Mouse (Mus musculus): ENCODE results near the gene Olfr750. TPM values are rescaled to one million over a fixed set of nuclear protein-coding genes. Genes with fewer than 3 reads are reported as not detected.

Gene Olfr750
- polyA plus RNA-seq, 1 experiment from 2014 or later, result not detected

GRCm38 (mm10) chr14:51023457-51023856 is 50.8 kb downstream of the Olfr750 start:
- H3K4me3 ChIP-seq, result no peak overlapping the region
- H3K9me3 ChIP-seq, result no peaks in the 10 kb centered on the region
- no peaks in the 10 kb centered on the region for H3K4me1 ChIP-seq
- H3K9ac ChIP-seq, result no peak overlapping the region
- 78% methylated on average over 4 of the region's 4 CpGs for WGBS
- H3K27ac ChIP-seq (replicated peaks), result no peak overlapping the region
- no peaks in the 10 kb centered on the region for H3K36me3 ChIP-seq
- H3K4me2 ChIP-seq, result no peak overlapping the region
- H3K27me3 ChIP-seq (replicated peaks), result no peaks in the 10 kb centered on the region
- no peak for ATAC-seq (ENCODE audit: extremely low read depth, insufficient number of reproducible peaks, low FRiP score, low TSS enrichment)

- H3K4me1 ChIP-seq, result no peaks in the 10 kb centered on the region
- no peaks in the 10 kb centered on the region for H3K36me3 ChIP-seq
- 45% methylated on average over 3 of the region's 3 CpGs for WGBS
- H3K9ac ChIP-seq, result no peak overlapping the region
- H3K27me3 ChIP-seq (replicated peaks), result no peaks in the 10 kb centered on the region
- ATAC-seq (ENCODE audit: extremely low read depth, insufficient number of reproducible peaks, low FRiP score, low TSS enrichment), result no peak
- no peak overlapping the region for H3K27ac ChIP-seq (replicated peaks)
- H3K4me2 ChIP-seq, result no peak overlapping the region
- H3K9me3 ChIP-seq, result no peaks in the 10 kb centered on the region
- no peak overlapping the region for H3K4me3 ChIP-seq
Measured at GRCm38 (mm10) chr14:51017256-51017655, 57.0 kb downstream of the Olfr750 start.

Other genes starting within 250 kb of the Olfr750 start
- gene Tep1, start 203.9 kb downstream of the Olfr750 start, polyA plus RNA-seq (2015; fragmentation: Nextera tagmentation; extraction: Ambion mirVana), result 4.5 and 5.1 TPM in 2 replicates
- gene Klhl33, start 176.9 kb downstream of the Olfr750 start, polyA plus RNA-seq (2015; fragmentation: Nextera tagmentation; extraction: Ambion mirVana), result 0.10 and 0.45 TPM in 2 replicates
- 112 and 131 TPM in 2 replicates for gene Osgep, start 149.5 kb downstream of the Olfr750 start, polyA plus RNA-seq (2015; fragmentation: Nextera tagmentation; extraction: Ambion mirVana)
- gene Apex1, start 149.5 kb downstream of the Olfr750 start, polyA plus RNA-seq (2015; fragmentation: Nextera tagmentation; extraction: Ambion mirVana), result 148 TPM in 2 replicates
- 34.9 and 38.2 TPM in 2 replicates for gene Pip4p1, start 143.6 kb downstream of the Olfr750 start, polyA plus RNA-seq (2015; fragmentation: Nextera tagmentation; extraction: Ambion mirVana)
- 36.5 and 41.3 TPM in 2 replicates for gene Pnp, start 143.4 kb downstream of the Olfr750 start, polyA plus RNA-seq (2015; fragmentation: Nextera tagmentation; extraction: Ambion mirVana)
- gene Gm49342, start 129.9 kb downstream of the Olfr750 start, polyA plus RNA-seq (2015; fragmentation: Nextera tagmentation; extraction: Ambion mirVana), result not detected in 2 replicates
- 0.74 TPM in 1 of 2 replicates, not detected in the other for gene Pnp2, start 118.4 kb downstream of the Olfr750 start, polyA plus RNA-seq (2015; fragmentation: Nextera tagmentation; extraction: Ambion mirVana)
- gene Rnase10, start 66.7 kb downstream of the Olfr750 start, polyA plus RNA-seq (2015; fragmentation: Nextera tagmentation; extraction: Ambion mirVana), result 0.34 and 0.40 TPM in 2 replicates
- not detected in 2 replicates for gene Rnase9, start 32.6 kb downstream of the Olfr750 start, polyA plus RNA-seq (2015; fragmentation: Nextera tagmentation; extraction: Ambion mirVana)
- gene Rnase11, start 24.3 kb downstream of the Olfr750 start, polyA plus RNA-seq (2015; fragmentation: Nextera tagmentation; extraction: Ambion mirVana), result not detected in 2 replicates
- gene Rnase12, start 16.8 kb downstream of the Olfr750 start, polyA plus RNA-seq (2015; fragmentation: Nextera tagmentation; extraction: Ambion mirVana), result 0.99 and 1.1 TPM in 2 replicates
- gene Rnase4, start 16.6 kb upstream of the Olfr750 start, polyA plus RNA-seq (2015; fragmentation: Nextera tagmentation; extraction: Ambion mirVana), result 20.5 and 21.4 TPM in 2 replicates
- 3.6 and 3.9 TPM in 2 replicates for gene Ang, start 16.7 kb upstream of the Olfr750 start, polyA plus RNA-seq (2015; fragmentation: Nextera tagmentation; extraction: Ambion mirVana)
- not detected in 2 replicates for gene Eddm3b, start 40.0 kb upstream of the Olfr750 start, polyA plus RNA-seq (2015; fragmentation: Nextera tagmentation; extraction: Ambion mirVana)
- 0.32 and 0.70 TPM in 2 replicates for gene Rnase6, start 49.5 kb upstream of the Olfr750 start, polyA plus RNA-seq (2015; fragmentation: Nextera tagmentation; extraction: Ambion mirVana)
- 0.39 and 0.49 TPM in 2 replicates for gene Rnase1, start 72.3 kb upstream of the Olfr750 start, polyA plus RNA-seq (2015; fragmentation: Nextera tagmentation; extraction: Ambion mirVana)
- gene Rnase2b, start 87.8 kb upstream of the Olfr750 start, polyA plus RNA-seq (2015; fragmentation: Nextera tagmentation; extraction: Ambion mirVana), result not detected in 2 replicates
- not detected in 2 replicates for gene Ang2, start 124.7 kb upstream of the Olfr750 start, polyA plus RNA-seq (2015; fragmentation: Nextera tagmentation; extraction: Ambion mirVana)
- gene Ear14, start 129.0 kb upstream of the Olfr750 start, polyA plus RNA-seq (2015; fragmentation: Nextera tagmentation; extraction: Ambion mirVana), result not detected in 2 replicates
- gene Rnase2a, start 181.7 kb upstream of the Olfr750 start, polyA plus RNA-seq (2015; fragmentation: Nextera tagmentation; extraction: Ambion mirVana), result not detected in 2 replicates

Data from heart, embryonic 13.5 days (tissue).